Mouse (Mus musculus) testis, adult 2 months (tissue): ENCODE measurements around the gene Phactr2.

ENCODE experiments used
- CTCF ChIP-seq: fragments of 200-500 bp; IDR thresholded peaks from 2 replicates; pipeline ENCODE4 v1.5.1; 2012; ENCODE audit warnings: low read depth, mild to moderate bottlenecking, inconsistent platforms, low read length, moderate library complexity; ENCODE audit not compliant: control insufficient read depth, insufficient read depth, insufficient replicate concordance
- POLR2A ChIP-seq: fragments of 200-500 bp; IDR thresholded peaks from 2 replicates; pipeline ENCODE4 v1.6.1; 2012; ENCODE audit warnings: low read depth, mild to moderate bottlenecking, inconsistent platforms, low read length, moderate library complexity; ENCODE audit not compliant: control insufficient read depth

GRCm38 (mm10) chr10:13444257-13444656 is 30.0 kb downstream of the Phactr2 start:
- TF ChIP-seq CTCF (no peak), POLR2A (no peak)
